Mouse (Mus musculus) frontal cortex, postnatal 10 days (tissue): ENCODE measurements around the gene Nkain4.
A peak's percentile ranks its signal among the peaks of the same experiment; 100 is the strongest.

ENCODE experiments used
- DNase-seq, 2 experiments: peaks; one replicate each; pipeline ENCODE4 v3.0.0; 2022; ENCODE audit warnings: low spot score in 2 of 2, mixed read lengths in 1 of 2

Gene Nkain4

GRCm38 (mm10) chr2:180952731-180953171 is 1.7 kb downstream of the Nkain4 start:
- DNase-seq: peak; percentile 38 to 52

GRCm38 (mm10) chr2:180949947-180950346 is 4.6 kb downstream of the Nkain4 start:
- no peak for DNase-seq

GRCm38 (mm10) chr2:180941869-180942268 is 12.6 kb downstream of the Nkain4 start:
- DNase-seq: no peak

GRCm38 (mm10) chr2:180940187-180940586 is 14.3 kb downstream of the Nkain4 start:
- DNase-seq: no peak

GRCm38 (mm10) chr2:180932418-180932817 is 22.1 kb downstream of the Nkain4 start:
- no peak for DNase-seq

GRCm38 (mm10) chr2:180928723-180929122 is 25.8 kb downstream of the Nkain4 start, which contains the start of gene Birc7:
Birc7 (plus strand) TSS chr2:180929023.
- DNase-seq: no peak

- DNase-seq: peak in 1 of 2 experiments; percentile 60
These were observed 29.3 kb downstream of the Nkain4 start for GRCm38 (mm10) chr2:180925176-180925575.

DNA sequence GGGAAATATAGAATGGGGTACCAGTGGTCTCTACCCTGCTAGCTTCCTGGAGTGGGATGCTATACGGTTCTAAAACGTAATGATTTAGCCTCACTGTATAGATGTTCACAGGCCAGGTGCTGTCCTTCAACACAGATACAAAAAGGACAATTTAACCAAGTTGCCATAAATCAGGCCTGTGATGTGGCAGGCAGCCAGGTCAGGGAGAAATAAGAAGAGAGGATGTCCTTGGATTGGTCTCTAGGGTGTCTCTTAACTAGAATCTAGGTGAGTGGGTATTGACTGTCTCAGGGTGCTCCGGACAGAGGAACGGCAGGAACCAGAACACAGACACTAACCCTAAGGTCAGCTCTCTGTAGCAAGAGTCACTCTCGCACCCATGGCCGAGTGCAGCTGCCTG is 31.8 kb downstream of the Nkain4 start:
- DNase-seq: no peak

DNA sequence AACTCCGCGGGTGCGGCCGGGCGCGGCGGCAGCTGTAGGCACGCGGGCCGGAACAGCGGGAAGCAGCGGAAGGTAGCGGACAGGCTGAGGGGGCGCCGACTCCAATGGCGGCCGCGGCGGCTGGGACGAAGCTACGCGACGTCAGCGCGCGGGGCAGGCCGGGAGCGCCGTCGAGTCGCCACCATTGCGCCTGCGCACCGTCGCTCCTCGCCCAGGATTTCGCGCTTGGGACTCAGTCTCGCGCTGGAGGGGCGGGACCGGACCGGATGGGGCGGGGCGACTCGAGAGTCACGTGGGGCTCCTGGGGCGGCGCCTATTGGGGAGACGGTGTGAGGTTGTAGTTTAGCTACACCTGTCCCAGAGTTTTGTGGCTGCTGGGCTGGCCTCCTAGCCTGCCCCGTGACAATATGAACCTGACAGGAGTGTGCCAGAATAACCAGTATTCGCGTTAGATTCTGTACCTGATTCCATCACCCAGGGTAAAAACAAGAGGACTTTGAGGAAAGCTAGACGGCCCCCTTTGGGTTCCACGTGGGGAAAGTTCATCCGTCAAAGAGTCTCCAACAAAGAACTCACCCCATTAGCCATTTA is 33.6 kb downstream of the Nkain4 start, which contains the start of gene Ythdf1:
Gene Ythdf1 (minus strand): TSS at position 140 of the 591 bp plus-strand sequence.
- DNase-seq: peak; percentile 92 to 97

GRCm38 (mm10) chr2:180919913-180920809 is 34.3 kb downstream of the Nkain4 start:
- DNase-seq: no peak

DNA sequence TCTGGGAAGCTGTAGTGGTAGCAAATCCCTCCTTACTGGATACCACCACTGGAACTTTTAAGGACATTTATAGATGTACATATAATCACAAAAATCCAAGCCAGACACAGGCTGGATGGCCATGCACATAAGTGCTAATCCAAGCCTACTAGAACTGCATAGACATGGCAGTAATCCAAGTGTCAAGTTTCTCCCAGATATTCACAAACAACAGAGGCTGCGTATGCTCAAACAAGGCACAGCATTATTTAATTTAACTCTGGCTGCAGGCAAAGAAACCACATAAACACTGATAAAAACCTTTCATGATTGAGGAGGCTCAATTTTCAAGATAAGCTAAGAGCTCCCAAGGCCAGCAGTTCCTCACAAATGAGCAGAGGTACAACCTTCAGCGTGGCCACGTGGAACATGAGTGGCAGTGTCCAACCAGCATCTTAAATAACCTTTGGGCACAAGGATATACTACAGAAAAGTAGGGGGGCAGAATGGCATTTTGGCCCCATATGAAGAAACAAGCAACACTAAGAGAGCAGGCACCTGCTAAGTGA is 38.5 kb downstream of the Nkain4 start:
- no peak for DNase-seq

DNA sequence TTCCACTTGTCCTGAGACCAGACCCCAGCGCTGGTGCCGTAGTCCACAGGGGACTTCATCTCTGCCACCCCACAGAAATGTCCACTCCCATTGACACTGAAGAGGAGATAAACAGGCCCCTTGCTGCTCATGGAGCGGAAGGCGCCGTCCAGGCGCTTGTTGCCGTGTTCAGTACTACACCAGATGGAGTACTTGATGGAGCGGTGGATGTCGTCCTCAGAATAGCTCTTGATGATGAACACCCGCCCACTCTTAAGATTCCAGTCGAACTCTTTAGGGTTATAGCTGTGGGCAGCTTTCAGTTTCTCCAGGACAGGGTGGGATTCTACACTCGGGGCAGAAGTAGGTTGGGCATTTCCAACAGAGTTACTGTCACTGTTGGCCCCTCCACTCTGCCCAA is 43.6 kb downstream of the Nkain4 start:
- DNase-seq: no peak

DNA sequence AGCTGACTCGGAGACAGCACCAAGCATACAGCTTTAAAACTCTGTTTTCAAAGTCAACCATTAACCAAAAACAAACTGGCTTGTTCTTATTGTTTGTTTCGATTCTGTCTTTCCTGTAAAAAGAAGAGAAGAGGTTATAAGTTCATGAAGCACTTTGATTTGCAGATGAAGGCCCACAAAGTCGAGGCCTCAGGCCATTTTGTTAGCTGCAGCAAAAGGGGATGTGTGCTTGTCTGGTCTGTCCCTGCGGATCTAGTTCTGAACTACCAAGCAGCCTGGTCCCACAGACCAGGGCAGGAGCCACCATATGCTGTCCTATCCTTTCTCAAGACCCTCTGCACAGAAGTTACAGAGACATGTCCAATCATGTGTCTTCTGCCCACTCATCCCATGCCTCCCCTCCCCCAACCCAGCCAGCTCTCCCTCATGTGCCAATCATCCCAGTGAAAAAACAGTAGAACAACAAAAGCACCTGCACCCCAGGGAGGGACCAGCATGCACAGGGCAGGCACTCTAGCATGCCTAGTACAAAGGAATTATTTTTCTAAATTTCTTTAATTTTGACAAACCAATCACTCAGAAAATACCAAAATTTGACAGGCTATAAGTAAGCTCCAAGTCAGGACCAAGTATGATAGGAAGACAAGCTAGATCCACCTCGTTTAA is 48.8 kb downstream of the Nkain4 start:
- DNase-seq: no peak

DNA sequence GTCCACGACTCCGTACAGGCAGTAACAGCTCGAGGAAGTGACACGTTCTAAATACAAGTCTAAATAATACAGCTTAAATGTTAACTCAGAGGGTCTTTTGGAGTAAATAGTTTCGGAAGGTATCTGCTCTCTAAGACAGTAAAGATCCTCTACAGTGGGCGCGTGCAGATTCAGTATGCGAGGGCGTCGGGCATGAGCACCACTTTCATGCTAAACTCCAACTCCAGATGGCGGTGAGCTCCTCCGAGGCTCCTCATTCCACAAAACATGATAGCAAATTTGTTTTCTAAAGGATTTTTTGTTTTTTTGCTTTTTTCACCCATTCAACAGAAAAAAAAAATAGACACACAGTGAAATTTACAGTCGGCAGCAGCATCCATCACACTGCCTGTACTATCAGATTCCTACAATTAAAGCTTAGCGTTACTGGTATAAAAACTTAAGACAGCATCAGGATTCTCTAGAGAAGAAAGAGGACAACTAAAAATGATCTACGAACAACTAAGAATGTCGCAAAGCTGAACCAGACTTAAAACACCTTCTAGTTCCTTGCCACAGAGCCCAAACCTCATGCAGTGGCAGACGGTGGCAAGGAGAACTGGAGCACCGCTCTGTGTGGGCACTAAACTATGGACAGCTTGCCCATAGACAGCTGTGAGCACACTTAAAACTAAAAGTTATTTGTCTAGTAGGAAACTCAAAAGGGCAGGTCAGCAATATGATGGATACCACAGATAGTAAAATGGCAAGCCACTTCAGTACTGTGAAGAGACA is 49.9 kb downstream of the Nkain4 start:
- DNase-seq: no peak

GRCm38 (mm10) chr2:180902086-180902485 is 52.4 kb downstream of the Nkain4 start:
- no peak for DNase-seq

- no peak for DNase-seq
These were observed 56.6 kb downstream of the Nkain4 start for GRCm38 (mm10) chr2:180897857-180898256.

- peak in 1 of 2 experiments; percentile 44 for DNase-seq
These were observed 57.5 kb downstream of the Nkain4 start for GRCm38 (mm10) chr2:180896819-180897625.

DNA sequence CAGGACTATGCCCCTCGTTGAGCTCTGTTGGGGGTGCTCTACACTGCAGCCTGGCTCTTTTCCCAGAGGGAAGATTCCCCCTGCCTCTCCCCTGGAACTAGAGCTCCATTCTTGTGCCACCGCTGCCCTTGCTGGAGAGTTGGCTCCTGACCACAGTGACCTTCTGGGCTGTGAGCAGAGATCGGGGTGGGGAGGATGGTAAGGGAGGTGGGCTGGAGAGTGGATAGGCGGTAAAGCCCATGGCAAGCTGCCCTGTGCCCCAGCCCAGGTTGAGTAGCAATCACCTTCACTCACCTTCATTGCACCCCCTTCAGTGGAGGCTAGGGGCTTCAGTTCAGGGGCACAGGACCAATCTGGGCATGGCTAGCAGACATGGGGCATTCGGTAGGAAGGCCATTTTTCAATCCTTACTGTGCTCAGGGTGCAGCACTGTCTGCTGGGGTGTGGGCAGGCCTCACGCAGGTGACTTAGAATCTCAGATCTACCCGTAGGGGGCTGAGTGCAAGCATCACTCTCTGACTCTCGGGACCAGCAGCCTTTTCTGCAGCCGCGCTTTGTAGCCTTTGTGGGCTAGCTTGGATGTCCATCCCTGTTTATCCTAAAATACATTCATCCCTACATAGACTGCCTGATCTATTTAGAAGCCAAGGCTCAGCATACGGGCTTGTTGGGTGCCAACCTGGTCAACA is 58.5 kb downstream of the Nkain4 start:
- peak in 1 of 2 experiments; percentile 35 for DNase-seq

GRCm38 (mm10) chr2:180895321-180895720 is 59.2 kb downstream of the Nkain4 start:
- no peak for DNase-seq

DNA sequence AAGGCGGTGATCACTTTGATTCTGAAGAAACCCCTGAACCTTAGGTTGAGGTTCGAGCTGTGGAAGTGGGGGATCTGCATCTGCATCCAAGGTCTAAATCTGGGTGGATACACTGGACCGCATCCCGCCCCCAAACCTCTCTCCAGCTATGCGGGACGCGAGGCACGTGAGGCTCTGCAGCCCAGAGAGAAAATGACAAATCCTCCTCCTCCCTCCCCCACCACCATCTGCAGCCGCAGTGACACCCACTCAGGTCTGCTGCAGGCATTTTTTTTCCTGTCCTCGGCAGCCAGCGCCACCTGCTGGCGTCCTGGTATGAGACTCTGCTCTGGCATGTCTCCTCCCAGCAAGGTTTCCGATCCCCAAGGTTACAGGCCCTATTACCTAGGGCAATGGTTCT is 59.8 kb downstream of the Nkain4 start:
- peak; percentile 87 to 91 for DNase-seq
